In genomic region chr13:55635146-55635571, GRCm38 (mm10) we compare ENCODE assay signal across 8 mouse cellular contexts. TPM values are rescaled to one million over a fixed set of nuclear protein-coding genes. Genes with fewer than 3 reads are reported as not detected.
DNase-seq lines count a peak whose midpoint lies in the region; ATAC-seq and TF ChIP-seq lines count a peak whose summit lies in the region.

No protein-coding gene starts in this region.

- H3K36me3 ChIP-seq in embryonic facial prominence, embryonic 11.5 days (replicated peaks; ENCODE audit: control insufficient read depth, insufficient read depth, low read depth, low read length) = peaks cover 10% of the 10 kb centered on the region
- H3K36me3 ChIP-seq in midbrain, postnatal 0 days (ENCODE audit: insufficient read depth, low read length) = peaks cover 21% of the 10 kb centered on the region

- peak; percentile 21; the same call in 1 of the 2 replicates for ATAC-seq in embryonic facial prominence, embryonic 11.5 days (replicated peaks; ENCODE audit: insufficient number of reproducible peaks, low FRiP score, low TSS enrichment, low read depth)
- peak; percentile 74 for ATAC-seq in midbrain, postnatal 0 days (ENCODE audit: low FRiP score)

- H3K9ac ChIP-seq in embryonic facial prominence, embryonic 11.5 days (replicated peaks; ENCODE audit: low read length) = peak overlapping the region; percentile 91
- peak overlapping the region; percentile 93 for H3K9ac ChIP-seq in midbrain, postnatal 0 days (replicated peaks; ENCODE audit: low read length, poor library complexity, severe bottlenecking)

- no peaks in the 10 kb centered on the region for H3K27me3 ChIP-seq in embryonic facial prominence, embryonic 11.5 days (ENCODE audit: control insufficient read depth, insufficient read depth, low read length)
- no peaks in the 10 kb centered on the region for H3K27me3 ChIP-seq in midbrain, postnatal 0 days (ENCODE audit: insufficient read depth, low read length)

- no peaks in the 10 kb centered on the region for H3K4me1 ChIP-seq in embryonic facial prominence, embryonic 11.5 days (ENCODE audit: control insufficient read depth, insufficient read depth, low read length)
- H3K4me1 ChIP-seq in midbrain, postnatal 0 days (ENCODE audit: insufficient read depth, low read length) = peaks cover 6% of the 10 kb centered on the region; the same call in 1 of the 2 replicates

- TF ChIP-seq CTCF in midbrain, postnatal 0 days (IDR thresholded peaks at IDR 0.05) = no peak

- under 1% methylated on average over 40 of the region's 40 CpGs for WGBS in embryonic facial prominence, embryonic 11.5 days
- under 1% methylated on average over 37 of the region's 40 CpGs for WGBS in midbrain, postnatal 0 days

- H3K4me2 ChIP-seq in embryonic facial prominence, embryonic 11.5 days (ENCODE audit: low read depth, low read length) = peak overlapping the region; percentile 78
- peak overlapping the region; percentile 74 for H3K4me2 ChIP-seq in midbrain, postnatal 0 days (ENCODE audit: low read depth, low read length, poor library complexity, severe bottlenecking)

- H3K9me3 ChIP-seq in embryonic facial prominence, embryonic 11.5 days (replicated peaks; ENCODE audit: control insufficient read depth, low read length) = no peaks in the 10 kb centered on the region
- no peaks in the 10 kb centered on the region for H3K9me3 ChIP-seq in midbrain, postnatal 0 days (ENCODE audit: low read length)

- DNase-seq in left cerebral cortex, postnatal 4 days = peak; percentile 21
- no peak for DNase-seq in left cerebral cortex, adult 9 months (ENCODE audit: low spot score in 2 of 2)
- DNase-seq in embryonic facial prominence, embryonic 11.5 days (ENCODE audit: low spot score) = no peak
- DNase-seq in induced T-regulatory cell, adult 2 months (ENCODE audit: low read depth) = peak; percentile 46
- no peak for DNase-seq in midbrain, postnatal 0 days (ENCODE audit: low spot score)
- no peak for DNase-seq in layer of hippocampus, postnatal 14 days (ENCODE audit: low spot score in 2 of 2)
- DNase-seq in yolk sac, embryonic 10.5 days (ENCODE audit: low spot score) = no peak
- no peak for DNase-seq in kidney, postnatal 14 days

- intact Hi-C loops in left cerebral cortex, postnatal 4 days (cut with DNase I) = loop anchor here (5.0 kb wide), 1 partner anchor 33 kb away; no protein-coding TSS in a partner anchor

- no peak overlapping the region for H3K27ac ChIP-seq in embryonic facial prominence, embryonic 11.5 days (replicated peaks; ENCODE audit: low read depth, low read length)
- peak overlapping the region; percentile 78 for H3K27ac ChIP-seq in midbrain, postnatal 0 days (ENCODE audit: low read depth, low read length)

- H3K4me3 ChIP-seq in embryonic facial prominence, embryonic 11.5 days (ENCODE audit: low read depth, low read length) = peak overlapping the region; percentile 98
- H3K4me3 ChIP-seq in midbrain, postnatal 0 days (ENCODE audit: low read depth, low read length) = peak overlapping the region; percentile 98

RNA-seq across cellular contexts. Expression of gene Ddx46, which starts 0.3 kb away (rescaled TPM):
- 10 to 100 TPM; 49.7 to 50.2 TPM for total RNA-seq in left cerebral cortex, postnatal 4 days (2021)
- 54.1 and 58.0 TPM in 2 replicates for polyA plus RNA-seq in embryonic facial prominence, embryonic 11.5 days (2014; fragmentation: Nextera tagmentation; extraction: Ambion mirVana)
- 22.3 and 29.8 TPM in 2 replicates for total RNA-seq in midbrain, postnatal 0 days (2014; rRNA removed)
- 20.4 and 21.9 TPM in 2 replicates for polyA plus RNA-seq in midbrain, postnatal 0 days (2015; fragmentation: Nextera tagmentation; extraction: Ambion mirVana)
- total RNA-seq in layer of hippocampus, postnatal 14 days (2021) = 10 to 100 TPM; 46.0 to 50.8 TPM

RNA-seq across cellular contexts. Expression of gene Caml, which starts 12.4 kb away (rescaled TPM):
- total RNA-seq in left cerebral cortex, postnatal 4 days (2021) = 10 to 100 TPM; 60.3 to 62.0 TPM
- 62.3 and 66.1 TPM in 2 replicates for polyA plus RNA-seq in embryonic facial prominence, embryonic 11.5 days (2014; fragmentation: Nextera tagmentation; extraction: Ambion mirVana)
- 90.6 and 101 TPM in 2 replicates for total RNA-seq in midbrain, postnatal 0 days (2014; rRNA removed)
- polyA plus RNA-seq in midbrain, postnatal 0 days (2015; fragmentation: Nextera tagmentation; extraction: Ambion mirVana) = 113 and 114 TPM in 2 replicates
- 10 to 100 TPM; 48.7 TPM for total RNA-seq in layer of hippocampus, postnatal 14 days (2021)

RNA-seq across cellular contexts. Expression of gene B4galt7, which starts 35.5 kb away (rescaled TPM):
- total RNA-seq in left cerebral cortex, postnatal 4 days (2021) = 10 to 100 TPM; 32.3 to 32.4 TPM
- 14.2 and 16.3 TPM in 2 replicates for polyA plus RNA-seq in embryonic facial prominence, embryonic 11.5 days (2014; fragmentation: Nextera tagmentation; extraction: Ambion mirVana)
- total RNA-seq in midbrain, postnatal 0 days (2014; rRNA removed) = 62.6 and 67.7 TPM in 2 replicates
- polyA plus RNA-seq in midbrain, postnatal 0 days (2015; fragmentation: Nextera tagmentation; extraction: Ambion mirVana) = 50.1 and 55.1 TPM in 2 replicates
- total RNA-seq in layer of hippocampus, postnatal 14 days (2021) = 10 to 100 TPM; 22.5 to 22.8 TPM

RNA-seq across cellular contexts. Expression of gene B230219D22Rik, which starts 57.8 kb away (rescaled TPM):
- total RNA-seq in left cerebral cortex, postnatal 4 days (2021) = 100 to 1,000 TPM; 101 TPM
- 78.3 and 82.0 TPM in 2 replicates for polyA plus RNA-seq in embryonic facial prominence, embryonic 11.5 days (2014; fragmentation: Nextera tagmentation; extraction: Ambion mirVana)
- 164 and 177 TPM in 2 replicates for total RNA-seq in midbrain, postnatal 0 days (2014; rRNA removed)
- polyA plus RNA-seq in midbrain, postnatal 0 days (2015; fragmentation: Nextera tagmentation; extraction: Ambion mirVana) = 58.4 and 62.8 TPM in 2 replicates
- 10 to 100 TPM; 79.5 to 82.6 TPM for total RNA-seq in layer of hippocampus, postnatal 14 days (2021)

Comparison
In these comparisons a context has a peak if more than half of its experiments do, and no peak if none do; other contexts are left out.
1. DNase-seq: peak in left cerebral cortex, postnatal 4 days (single experiment) and induced T-regulatory cell, adult 2 months (single experiment); none in left cerebral cortex, adult 9 months (0 of 2), embryonic facial prominence, embryonic 11.5 days (single experiment), midbrain, postnatal 0 days (single experiment), layer of hippocampus, postnatal 14 days (0 of 2), yolk sac, embryonic 10.5 days (single experiment) and kidney, postnatal 14 days (single experiment).